Mouse (Mus musculus): Measurements from ENCODE around the gene Stpg4.
A peak's percentile ranks its signal among the peaks of the same experiment; 100 is the strongest.

Stpg4 gene

DNA sequence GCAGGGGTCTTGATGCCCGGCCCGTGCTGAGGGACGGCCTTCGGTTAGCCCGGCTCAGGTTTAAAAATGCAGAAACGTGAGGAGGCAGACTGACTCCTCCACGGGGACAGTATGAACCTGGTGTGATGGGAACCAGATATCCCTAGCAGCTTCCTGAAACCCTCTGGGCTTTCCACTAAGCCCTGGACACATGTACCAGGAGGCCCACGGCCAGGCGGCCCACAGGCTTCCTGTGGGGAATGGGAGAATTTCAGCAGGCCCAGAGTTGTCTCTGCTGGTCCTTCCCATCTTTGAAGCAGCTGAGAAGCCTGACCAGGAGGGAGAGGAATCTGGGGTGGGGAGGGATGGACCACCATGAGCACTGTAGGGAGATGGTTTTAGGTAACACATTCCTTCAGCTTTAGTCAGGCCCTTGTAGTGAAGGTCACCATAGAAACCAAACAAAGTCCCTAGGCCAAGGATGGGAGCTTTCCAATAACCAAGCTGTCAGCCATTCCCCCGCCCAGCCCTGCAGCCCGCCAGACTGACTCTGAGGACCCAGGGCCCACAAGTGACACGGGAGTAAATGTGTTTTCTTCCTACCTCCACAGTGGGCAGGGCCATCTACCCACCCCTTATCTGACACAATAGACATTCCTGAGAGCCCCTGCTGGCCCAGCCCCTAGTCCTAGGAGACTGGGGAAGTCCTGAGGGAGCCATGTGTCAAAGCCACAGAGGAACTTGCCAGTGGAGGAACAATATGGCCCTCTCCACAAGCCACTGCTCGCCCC is 76.9 kb downstream of the Stpg4 start:
- peak; percentile 9 for DNase-seq (ENCODE audit: low spot score)

DNA sequence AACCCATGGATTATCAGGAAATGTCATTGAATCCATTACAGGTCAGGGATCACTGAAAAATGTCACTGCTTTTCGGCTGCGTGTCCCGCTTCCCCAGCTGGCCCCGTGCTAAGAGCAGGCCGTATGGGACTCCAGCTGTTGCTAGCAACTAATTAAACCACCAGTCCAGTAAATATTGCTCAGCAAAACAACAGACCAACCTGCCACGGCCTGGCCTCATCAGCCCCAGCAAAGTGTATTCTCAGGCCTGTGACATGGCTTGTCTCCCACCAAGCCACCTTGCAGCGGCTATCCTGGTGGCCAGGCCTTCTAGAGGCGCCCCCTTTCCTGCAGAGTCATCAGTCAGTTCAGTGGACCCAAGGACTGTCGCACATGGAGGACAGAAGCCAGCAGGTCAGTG is 78.0 kb downstream of the Stpg4 start:
- no peak for DNase-seq (ENCODE audit: low spot score)

DNA sequence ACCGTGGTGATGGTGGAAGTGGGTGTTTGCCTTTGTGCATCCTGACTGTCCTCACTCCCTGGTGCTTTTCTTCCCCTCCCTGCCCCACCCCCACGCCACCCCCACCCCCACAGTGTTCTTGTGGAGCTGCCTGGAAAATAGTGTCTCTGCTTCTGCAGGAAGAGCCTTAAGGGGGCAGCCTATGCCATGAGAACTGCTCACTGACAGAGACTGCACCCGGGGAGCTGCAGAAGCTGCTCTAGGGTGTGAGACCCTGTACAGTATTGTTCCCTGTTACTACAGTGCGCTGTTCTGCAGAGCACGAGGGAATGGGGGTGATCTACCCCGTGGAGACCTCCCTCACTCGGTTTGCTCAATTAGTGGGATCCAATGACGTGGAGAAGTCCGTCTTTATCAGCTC is 78.5 kb downstream of the Stpg4 start:
- DNase-seq (ENCODE audit: low spot score), result no peak

DNA sequence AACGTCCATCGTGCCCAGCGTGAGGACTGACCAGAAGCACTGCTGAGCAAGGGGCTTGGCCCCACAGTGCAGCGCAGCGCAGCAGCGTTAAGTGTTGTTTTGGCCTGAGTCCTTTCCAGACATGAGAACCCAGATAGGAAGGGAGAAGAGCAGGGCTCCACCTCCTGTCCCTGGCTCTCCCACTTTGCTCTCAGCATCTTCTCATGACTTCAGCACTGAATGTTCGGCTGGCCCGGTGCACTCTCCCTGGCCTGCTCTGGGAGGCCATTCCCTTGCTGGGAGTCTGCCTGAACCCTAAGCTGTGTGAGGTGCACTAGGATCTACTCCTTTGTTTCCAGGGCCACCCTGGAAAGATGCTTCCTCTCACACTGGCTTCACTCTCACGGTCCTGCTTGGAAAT is 79.2 kb downstream of the Stpg4 start:
- DNase-seq (ENCODE audit: low spot score), result no peak

DNA sequence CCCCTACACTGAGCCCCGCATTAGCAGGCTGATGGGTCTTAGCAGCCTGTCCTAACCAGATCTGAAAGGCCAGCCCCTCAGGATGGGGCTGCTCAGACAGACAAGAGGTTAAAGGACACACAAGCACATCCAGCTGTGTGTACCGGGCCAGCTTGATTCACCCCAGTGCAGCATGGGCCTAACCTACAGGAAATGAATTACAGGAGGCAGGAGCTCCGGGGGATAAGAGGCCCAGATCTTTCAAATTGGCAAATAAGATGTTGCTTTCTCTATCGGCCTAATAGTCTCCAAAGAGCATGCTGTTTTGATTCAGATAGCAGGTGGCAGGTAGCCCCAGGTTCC is 82.3 kb downstream of the Stpg4 start:
- DNase-seq (ENCODE audit: low spot score), result no peak

DNA sequence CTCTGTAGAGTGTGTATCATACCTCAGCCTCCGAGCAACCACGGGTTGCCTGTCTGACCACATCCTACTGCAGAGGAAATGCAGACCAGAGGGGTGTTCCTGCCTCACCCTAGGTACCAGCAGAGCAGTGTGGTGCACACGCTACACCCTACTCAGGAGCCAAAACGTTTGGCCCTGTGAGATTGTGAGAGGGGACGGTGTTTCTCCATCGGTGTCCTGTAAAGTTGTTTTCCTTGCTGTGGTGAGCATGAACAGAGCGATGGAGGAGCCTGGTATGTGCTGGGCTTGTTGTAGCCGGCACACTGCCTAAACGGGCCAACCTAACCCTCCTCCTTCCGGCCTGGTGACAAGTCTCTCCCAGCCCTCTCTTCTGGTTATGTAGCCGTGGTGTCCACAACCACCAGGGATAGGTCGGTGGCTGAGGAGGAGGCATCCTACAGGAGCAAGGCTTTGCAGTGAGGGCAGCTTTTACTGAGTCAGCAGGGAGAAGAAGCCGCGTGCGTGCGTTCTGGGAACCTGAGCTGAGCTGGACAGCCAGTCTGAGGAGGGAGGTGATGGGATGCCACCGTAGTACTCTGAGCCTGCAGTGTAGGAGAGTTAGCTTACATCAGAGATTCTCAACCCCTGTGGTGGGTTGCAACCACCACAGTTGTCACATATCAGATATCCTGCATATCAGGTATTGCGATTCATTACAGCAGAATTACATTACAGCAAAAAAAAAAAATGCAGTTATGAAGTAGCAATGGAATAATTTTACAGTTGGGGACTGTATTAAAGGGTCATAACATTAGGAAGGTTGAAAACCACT is 82.9 kb downstream of the Stpg4 start:
- no peak for DNase-seq (ENCODE audit: low spot score)

DNA sequence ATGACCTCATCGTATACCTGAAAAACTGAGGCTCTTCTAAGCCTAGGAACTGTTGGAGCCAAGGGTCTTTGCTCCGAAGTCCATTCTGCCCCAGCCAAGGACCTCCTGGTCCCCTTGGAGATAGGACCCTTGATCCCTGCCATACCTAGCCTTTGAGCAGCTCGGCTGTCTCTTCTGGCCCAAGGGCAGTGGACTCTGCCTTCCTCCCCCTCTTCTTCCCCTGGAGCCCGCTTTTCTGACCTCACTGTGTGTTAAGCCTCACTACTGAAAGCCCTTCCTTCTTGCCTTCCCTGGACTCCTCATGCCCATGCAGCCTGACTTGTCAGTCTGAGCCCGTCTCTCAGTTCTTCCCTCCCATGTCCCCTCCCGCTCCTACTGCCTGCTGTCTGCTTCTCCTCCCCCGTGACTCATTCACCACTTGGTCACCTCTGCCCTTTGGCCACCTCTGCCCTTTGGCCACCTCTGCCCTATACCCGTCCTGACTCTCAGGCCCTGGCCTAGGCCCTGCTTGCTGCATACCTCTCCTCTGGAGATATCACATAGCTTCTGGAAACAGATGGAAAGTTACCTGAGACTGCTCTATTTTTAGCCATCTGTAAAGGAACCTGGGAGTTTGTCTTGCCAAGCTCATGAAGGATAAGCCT is 84.4 kb downstream of the Stpg4 start:
- no peak for DNase-seq (ENCODE audit: low spot score)

Measured in MN1 (cell line).